Mouse (Mus musculus) left cerebral cortex, adult 2 months (tissue): Measurements from ENCODE around the gene Pdgfb. TPM values are rescaled to one million over a fixed set of nuclear protein-coding genes. Genes with fewer than 3 reads are reported as not detected.

Experiments
- DNase-seq, 2 experiments: peaks; one replicate each; pipeline ENCODE4 v3.0.0; 2021 to 2022; ENCODE audit warnings: low spot score in 2 of 2, mixed read lengths in 1 of 2; ENCODE audit errors: extremely low spot score in 1 of 2
- H3K27ac ChIP-seq: fragments of 200-600 bp; 2 replicates; pipeline ENCODE4 v1.8.1; 2022
- H3K4me3 ChIP-seq: fragments of 200-600 bp; 2 replicates; pipeline ENCODE4 v1.8.1; 2022
- CTCF ChIP-seq: fragments of 200-600 bp; IDR thresholded peaks from 2 replicates; pipeline ENCODE4 v1.8.1; 2022; ENCODE audit warnings: antibody characterized with exemption, mild to moderate bottlenecking, moderate library complexity
- intact Hi-C: fragments of 180-260 bp; cut with DNase I; formaldehyde crosslinking; loops from one replicate; pipeline ENCODE4 v1.15.1; 2025
- total RNA-seq, 2 experiments: library from RNA; stranded (reverse); gene quantifications; 2 replicates each; pipeline ENCODE4 v1.2.3; 2021

The Pdgfb gene
- total RNA-seq, 2 experiments from 2014 or later, result 32.7 to 41.7 TPM

- intact Hi-C loops, result no loop called here
- H3K27ac ChIP-seq, result peak overlapping the region; percentile 91
- DNase-seq, result peak; percentile 65 to 68
- no peak for TF ChIP-seq CTCF
- H3K4me3 ChIP-seq, result peak overlapping the region; percentile 80
These were observed 605 bp upstream of the Pdgfb start for GRCm38 (mm10) chr15:80015211-80015952.

- intact Hi-C loops, result loop anchor here (5.0 kb wide), 4 partner anchors 63 to 327 kb away; partner anchors contain the start of genes Cbx6, Josd1 and Npcd
- DNase-seq, result no peak
- Histone ChIP-seq H3K27ac (peak overlapping the region; percentile 91), H3K4me3 (peak overlapping the region; percentile 80)
- no peak for TF ChIP-seq CTCF
These were observed 801 bp downstream of the Pdgfb start for GRCm38 (mm10) chr15:80014031-80014320.

- H3K4me3 ChIP-seq, result peak overlapping the region; percentile 80
- intact Hi-C loops, result loop anchor here (5.0 kb wide), 4 partner anchors 64 to 326 kb away; partner anchors contain the start of genes Cbx6, Josd1 and Npcd
- no peak for TF ChIP-seq CTCF
- DNase-seq, result peak; percentile 29 to 31
- H3K27ac ChIP-seq, result peak overlapping the region; percentile 91
These were observed 1.3 kb downstream of the Pdgfb start for GRCm38 (mm10) chr15:80013256-80014030.

- Histone ChIP-seq H3K4me3 (peak overlapping the region; percentile 80), H3K27ac (peak overlapping the region; percentile 91)
- intact Hi-C loops, result loop anchor here (5.0 kb wide), 4 partner anchors 65 to 325 kb away; partner anchors contain the start of genes Cbx6, Josd1 and Npcd
- peak; percentile 74 to 81 for DNase-seq
- TF ChIP-seq CTCF, result no peak
These were observed 2.1 kb downstream of the Pdgfb start for GRCm38 (mm10) chr15:80012527-80013201.

GRCm38 (mm10) chr15:80011778-80012526 is 2.8 kb downstream of the Pdgfb start:
- H3K4me3 ChIP-seq, result peak overlapping the region; percentile 80
- TF ChIP-seq CTCF, result peak; percentile 28
- peak overlapping the region; percentile 91 for H3K27ac ChIP-seq
- intact Hi-C loops, result loop anchor here (2.0 to 5.0 kb wide), 5 partner anchors 61 to 325 kb away; partner anchors contain the start of genes Cbx6, Josd1 and Npcd
- peak; percentile 89 to 90 for DNase-seq

- H3K4me3 ChIP-seq, result peak overlapping the region; percentile 80
- intact Hi-C loops, result loop anchor here (2.0 to 5.0 kb wide), 5 partner anchors 60 to 324 kb away; partner anchors contain the start of genes Cbx6, Josd1 and Npcd
- TF ChIP-seq CTCF, result no peak
- DNase-seq, result no peak
- H3K27ac ChIP-seq, result peak overlapping the region; percentile 91
These were observed 3.6 kb downstream of the Pdgfb start for GRCm38 (mm10) chr15:80011194-80011593.

GRCm38 (mm10) chr15:80010182-80010558 is 4.6 kb downstream of the Pdgfb start:
- intact Hi-C loops, result loop anchor here (2.0 to 5.0 kb wide), 5 partner anchors 59 to 323 kb away; partner anchors contain the start of genes Cbx6, Josd1 and Npcd
- Histone ChIP-seq H3K27ac (peak overlapping the region; percentile 70), H3K4me3 (peak overlapping the region; percentile 11; the same call in 1 of the 2 replicates)

GRCm38 (mm10) chr15:80009421-80010181 is 5.2 kb downstream of the Pdgfb start:
- intact Hi-C loops, result loop anchor here (2.0 to 5.0 kb wide), 5 partner anchors 59 to 322 kb away; partner anchors contain the start of genes Cbx6, Josd1 and Npcd
- peak overlapping the region; percentile 47; the same call in 1 of the 2 replicates for H3K27ac ChIP-seq
- H3K4me3 ChIP-seq, result 0 out of 2 replicates have a peak overlapping the region, but pooled peaks have one; percentile 7
- TF ChIP-seq CTCF, result no peak
- DNase-seq, result peak; percentile 40 to 57

More at GRCm38 (mm10) chr15:80010182-80010558, 4.6 kb downstream of the Pdgfb start:
- TF ChIP-seq CTCF, result no peak
- peak; percentile 62 to 66 for DNase-seq

GRCm38 (mm10) chr15:80008461-80008860 is 6.3 kb downstream of the Pdgfb start:
- Histone ChIP-seq H3K27ac (no peak overlapping the region), H3K4me3 (no peak overlapping the region)
- DNase-seq, result no peak
- intact Hi-C loops, result no loop called here
- TF ChIP-seq CTCF, result no peak

- TF ChIP-seq CTCF, result no peak
- intact Hi-C loops, result no loop called here
- no peak for DNase-seq
- no peak overlapping the region for H3K27ac ChIP-seq
- no peak overlapping the region; the same call in 1 of the 2 replicates for H3K4me3 ChIP-seq
These were observed 8.6 kb downstream of the Pdgfb start for GRCm38 (mm10) chr15:80006156-80006555.
